Mouse (Mus musculus) lung, postnatal 0 days (tissue): Measurements from ENCODE around the gene Mybpc2. TPM values are rescaled to one million over a fixed set of nuclear protein-coding genes. Genes with fewer than 3 reads are reported as not detected.

Source experiments
- ATAC-seq: fragments of 200-750 bp; cut with Nextera tagmentation; 2 replicates; pipeline ENCODE4 v1.8.0; 2017; ENCODE audit warnings: moderate library complexity
- DNase-seq: peaks from one replicate; pipeline ENCODE4 v3.0.0-alpha.2; 2016; ENCODE audit warnings: low spot score
- H3K27ac ChIP-seq: fragments of 300-500 bp; sonication (generic); 2 replicates; pipeline ENCODE4 v1.5.1; 2014; ENCODE audit warnings: antibody characterized with exemption, mild to moderate bottlenecking, low read length, mixed read lengths
- H3K27me3 ChIP-seq: fragments of 300-500 bp; sonication (generic); replicated peaks from 2 replicates; pipeline ENCODE4 v1.6.1; 2014; ENCODE audit warnings: low read length, mixed read lengths; ENCODE audit not compliant: insufficient read depth
- H3K36me3 ChIP-seq: fragments of 300-500 bp; sonication (generic); 2 replicates; pipeline ENCODE4 v1.6.1; 2014; ENCODE audit warnings: low read length, mixed read lengths; ENCODE audit not compliant: insufficient read depth
- H3K4me1 ChIP-seq: fragments of 300-500 bp; sonication (generic); 2 replicates; pipeline ENCODE4 v1.6.1; 2014; ENCODE audit warnings: antibody characterized with exemption, low read depth, low read length, mixed read lengths; ENCODE audit not compliant: insufficient read depth
- H3K4me2 ChIP-seq: fragments of 300-500 bp; sonication (generic); replicated peaks from 2 replicates; pipeline ENCODE4 v1.6.1; 2014; ENCODE audit warnings: low read depth, mild to moderate bottlenecking, low read length, moderate library complexity, mixed read lengths
- H3K4me3 ChIP-seq: fragments of 300-500 bp; sonication (generic); 2 replicates; pipeline ENCODE4 v1.5.1; 2014; ENCODE audit warnings: low read depth, low read length
- H3K9ac ChIP-seq: fragments of 300-500 bp; sonication (generic); replicated peaks from 2 replicates; pipeline ENCODE4 v1.6.1; 2014; ENCODE audit warnings: low read depth, mild to moderate bottlenecking
- H3K9me3 ChIP-seq: fragments of 300-500 bp; sonication (generic); 2 replicates; pipeline ENCODE4 v1.6.1; 2016; ENCODE audit warnings: low read length, mixed read lengths
- CTCF ChIP-seq: IDR thresholded peaks from 2 replicates; pipeline ENCODE4 v1.5.1; 2016; ENCODE audit warnings: antibody characterized with exemption, mild to moderate bottlenecking
- EP300 ChIP-seq: IDR thresholded peaks from 2 replicates; pipeline ENCODE4 v1.6.1; 2016; ENCODE audit warnings: antibody characterized with exemption, mild to moderate bottlenecking, control low read depth
- WGBS: fragments of 180-500 bp; shearing (Covaris S2); extraction: QIAGEN DNeasy Blood & Tissue Kit; methylation state at CpG from one replicate; pipeline ENCODE4 v1.1.7; 2014; 5-methylcytosine and 5-hydroxymethylcytosine counted together
- microRNA-seq: library from miRNA; unstranded; fragments of <30 nt; microRNA quantifications from one replicate; pipeline ENCODE4, GENCODE M21; 2016
- polyA plus RNA-seq: library from polyadenylated mRNA; unstranded; fragments of >200 nt; fragmentation: Nextera tagmentation; extraction: Ambion mirVana; gene quantifications from 2 replicates; pipeline ENCODE4 v1.2.1, GENCODE M21; 2015

Mybpc2 gene
- polyA plus RNA-seq, 1 experiment from 2014 or later, result 0.37 TPM

DNA sequence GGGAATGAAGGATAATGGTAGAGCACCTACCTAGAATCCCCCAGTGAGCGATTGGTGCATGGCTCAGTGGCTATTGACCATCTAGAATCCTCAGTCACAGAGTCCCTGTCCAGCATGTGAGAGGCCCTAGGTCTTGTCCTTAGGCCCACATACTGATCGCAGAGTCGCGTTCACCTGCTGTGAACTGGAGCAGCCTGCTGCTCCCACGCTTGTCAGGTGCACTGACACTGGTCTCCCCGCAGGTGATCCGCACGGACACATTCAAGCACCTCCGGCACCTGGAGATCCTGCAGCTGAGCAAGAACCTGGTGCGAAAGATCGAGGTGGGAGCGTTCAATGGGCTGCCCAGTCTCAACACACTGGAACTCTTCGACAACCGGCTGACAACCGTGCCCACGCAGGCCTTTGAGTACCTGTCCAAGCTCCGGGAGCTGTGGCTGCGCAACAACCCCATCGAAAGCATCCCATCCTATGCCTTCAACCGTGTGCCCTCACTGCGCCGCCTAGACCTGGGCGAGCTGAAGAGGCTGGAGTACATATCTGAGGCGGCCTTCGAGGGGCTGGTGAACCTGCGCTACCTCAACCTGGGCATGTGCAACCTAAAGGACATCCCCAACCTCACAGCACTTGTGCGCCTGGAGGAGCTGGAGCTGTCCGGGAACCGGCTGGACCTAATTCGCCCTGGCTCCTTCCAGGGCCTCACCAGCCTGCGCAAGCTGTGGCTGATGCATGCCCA, 63.5 kb downstream of the Mybpc2 start:
- Histone ChIP-seq H3K4me1 (no peaks in the 10 kb centered on the region), H3K4me3 (no peak overlapping the region), H3K9me3 (no peaks in the 10 kb centered on the region), H3K27ac (no peak overlapping the region), H3K36me3 (no peaks in the 10 kb centered on the region), H3K27me3 (peaks cover 34% of the 10 kb centered on the region), H3K9ac (no peak overlapping the region), H3K4me2 (no peak overlapping the region)
- ATAC-seq, result no peak
- DNase-seq, result no peak
- TF ChIP-seq CTCF (no peak), EP300 (no peak)
- WGBS, result 66% methylated on average over 31 of the region's 31 CpGs

DNA sequence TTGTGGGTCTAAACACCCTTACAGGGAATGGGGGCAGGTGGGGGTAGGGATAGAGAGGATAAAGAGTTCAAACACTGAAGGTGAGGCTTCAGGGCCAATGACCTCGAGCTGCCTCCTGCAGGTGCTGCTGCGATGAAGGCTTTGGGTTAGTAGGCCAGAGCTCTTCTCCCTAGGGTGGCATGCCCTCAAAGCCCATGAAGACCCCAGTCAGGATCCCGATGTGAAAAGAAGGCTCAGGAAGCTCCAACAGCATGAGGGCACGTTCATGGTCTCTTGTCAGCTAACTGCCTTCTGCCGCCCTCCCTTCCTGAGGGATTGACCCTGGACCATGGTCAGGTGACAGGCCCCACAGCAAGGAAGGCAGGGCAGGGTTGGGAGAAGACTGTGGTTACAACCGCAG, 64.4 kb downstream of the Mybpc2 start:
- DNase-seq (no peak), ATAC-seq (no peak)
- Histone ChIP-seq H3K9ac (no peak overlapping the region), H3K4me1 (no peaks in the 10 kb centered on the region), H3K4me3 (no peak overlapping the region), H3K27ac (no peak overlapping the region), H3K36me3 (no peaks in the 10 kb centered on the region), H3K27me3 (peaks cover 34% of the 10 kb centered on the region), H3K4me2 (no peak overlapping the region), H3K9me3 (no peaks in the 10 kb centered on the region)
- TF ChIP-seq EP300, result no peak
- no peak for TF ChIP-seq CTCF
- WGBS, result 69% methylated on average over 6 of the region's 6 CpGs

DNA sequence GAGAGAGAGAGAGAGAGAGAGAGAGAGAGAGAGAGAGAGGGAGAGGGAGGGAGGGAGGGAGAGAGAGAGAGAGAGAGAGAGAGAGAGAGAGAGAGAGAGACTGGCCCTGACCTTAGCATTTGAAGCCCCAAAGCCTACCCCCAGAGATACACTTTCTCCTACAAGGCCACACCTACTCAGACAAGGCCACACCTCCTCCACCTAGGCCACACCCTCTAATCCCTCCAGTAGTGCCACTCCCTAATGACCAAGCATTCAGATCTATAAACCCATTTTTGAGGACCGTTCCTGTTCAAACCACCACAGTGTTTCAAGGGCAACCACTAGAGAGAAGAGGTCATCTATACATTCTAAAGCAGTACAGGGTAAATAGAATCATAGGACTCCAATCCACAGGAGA, 68.2 kb downstream of the Mybpc2 start:
- Histone ChIP-seq H3K9me3 (no peaks in the 10 kb centered on the region), H3K27me3 (peaks cover 11% of the 10 kb centered on the region), H3K4me1 (no peaks in the 10 kb centered on the region), H3K4me2 (no peak overlapping the region), H3K9ac (no peak overlapping the region), H3K4me3 (no peak overlapping the region), H3K36me3 (no peaks in the 10 kb centered on the region), H3K27ac (no peak overlapping the region)
- no peak for ATAC-seq
- no peak for DNase-seq
- TF ChIP-seq CTCF, result no peak
- no peak for TF ChIP-seq EP300
- WGBS, result 57% methylated on average over 1 of the region's 1 CpGs

DNA sequence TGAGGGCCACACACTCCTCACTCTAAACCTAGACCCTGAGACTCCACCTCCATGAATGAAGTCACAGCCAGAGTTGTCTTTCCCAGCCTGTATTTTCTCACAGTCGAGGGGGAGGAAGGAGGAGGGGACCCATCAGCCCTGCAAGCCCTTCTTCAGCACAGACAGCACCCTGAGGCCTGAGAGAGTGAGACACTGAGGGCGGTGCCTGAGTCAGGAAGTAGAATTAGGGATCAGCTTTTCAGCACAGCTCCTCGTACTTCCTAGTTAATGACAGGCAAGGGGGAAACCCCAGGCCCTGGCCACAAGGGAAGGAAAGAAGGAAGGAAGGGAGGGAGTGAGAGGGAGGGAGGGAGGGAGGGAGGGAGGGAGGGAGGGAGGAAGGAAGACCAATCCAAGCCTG, 71.2 kb downstream of the Mybpc2 start:
- WGBS, result 6% methylated on average over 3 of the region's 3 CpGs
- no peak overlapping the region for H3K4me3 ChIP-seq
- no peaks in the 10 kb centered on the region for H3K27me3 ChIP-seq
- H3K9ac ChIP-seq, result no peak overlapping the region
- H3K4me2 ChIP-seq, result no peak overlapping the region
- H3K9me3 ChIP-seq, result no peaks in the 10 kb centered on the region
- no peaks in the 10 kb centered on the region for H3K4me1 ChIP-seq
- TF ChIP-seq EP300, result no peak
- no peak for TF ChIP-seq CTCF
- H3K27ac ChIP-seq, result no peak overlapping the region
- no peaks in the 10 kb centered on the region for H3K36me3 ChIP-seq
- DNase-seq (peak; percentile 48), ATAC-seq (peak; percentile 67)

Small RNA genes within 50 kb of the gene (microRNA-seq; reads per million reads assigned to microRNA genes)
- 0.98 reads per million for gene Mir7052
- gene Mir7053, result not detected

Other genes starting within 250 kb of the Mybpc2 start
- 2.1 and 2.5 TPM in 2 replicates for gene Clec11a, start 217.8 kb downstream of the Mybpc2 start, polyA plus RNA-seq
- gene Shank1, start 214.4 kb downstream of the Mybpc2 start, polyA plus RNA-seq, result 0.23 and 0.27 TPM in 2 replicates
- gene Syt3, start 140.6 kb downstream of the Mybpc2 start, polyA plus RNA-seq, result 0.85 and 1.4 TPM in 2 replicates
- 0.87 and 1.2 TPM in 2 replicates for gene 1700008O03Rik, start 138.8 kb downstream of the Mybpc2 start, polyA plus RNA-seq
- 0.51 and 0.76 TPM in 2 replicates for gene Lrrc4b, start 95.6 kb downstream of the Mybpc2 start, polyA plus RNA-seq
- gene Aspdh, start 59.3 kb downstream of the Mybpc2 start, polyA plus RNA-seq, result not detected in 2 replicates
- 93.7 and 110 TPM in 2 replicates for gene Josd2, start 56.7 kb downstream of the Mybpc2 start, polyA plus RNA-seq
- 59.3 and 69.2 TPM in 2 replicates for gene Emc10, start 28.1 kb downstream of the Mybpc2 start, polyA plus RNA-seq
- 11.4 and 12.0 TPM in 2 replicates for gene Fam71e1, start 28.1 kb downstream of the Mybpc2 start, polyA plus RNA-seq
- gene Spib, start 7.4 kb upstream of the Mybpc2 start, polyA plus RNA-seq, result 0.72 and 1.2 TPM in 2 replicates
- gene Pold1, start 24.2 kb upstream of the Mybpc2 start, polyA plus RNA-seq, result 13.5 and 17.5 TPM in 2 replicates
- 74.8 and 84.3 TPM in 2 replicates for gene Nr1h2, start 29.3 kb upstream of the Mybpc2 start, polyA plus RNA-seq
- gene Napsa, start 47.7 kb upstream of the Mybpc2 start, polyA plus RNA-seq, result 824 and 832 TPM in 2 replicates
- 3.8 TPM in 2 replicates for gene Kcnc3, start 66.0 kb upstream of the Mybpc2 start, polyA plus RNA-seq
- 202 and 215 TPM in 2 replicates for gene Myh14, start 146.2 kb upstream of the Mybpc2 start, polyA plus RNA-seq
- not detected in 2 replicates for gene Izumo2, start 184.1 kb upstream of the Mybpc2 start, polyA plus RNA-seq
- gene Vrk3, start 223.8 kb upstream of the Mybpc2 start, polyA plus RNA-seq, result 45.1 and 48.3 TPM in 2 replicates
- gene Zfp473, start 226.4 kb upstream of the Mybpc2 start, polyA plus RNA-seq, result 0.31 and 0.38 TPM in 2 replicates